Mouse (Mus musculus) kidney, embryonic 14.5 days (tissue): ENCODE data around the gene Irgc1. TPM values are rescaled to one million over a fixed set of nuclear protein-coding genes. Genes with fewer than 3 reads are reported as not detected.

ENCODE experiments used
- ATAC-seq: fragments of 200-750 bp; cut with Nextera tagmentation; 2 replicates; pipeline ENCODE4 v1.8.0; 2017; ENCODE audit warnings: moderate number of reproducible peaks, mild to moderate bottlenecking, moderate TSS enrichment, moderate library complexity; ENCODE audit not compliant: low FRiP score, low TSS enrichment
- H3K27ac ChIP-seq: fragments of 300-500 bp; sonication (generic); 2 replicates; pipeline ENCODE4 v1.5.1; 2014; ENCODE audit warnings: low read depth, mild to moderate bottlenecking, low read length, moderate library complexity, mixed read lengths
- H3K27me3 ChIP-seq: fragments of 300-500 bp; sonication (generic); 2 replicates; pipeline ENCODE4 v1.6.1; 2014; ENCODE audit warnings: mild to moderate bottlenecking, low read length; ENCODE audit not compliant: control insufficient read depth, insufficient read depth
- H3K36me3 ChIP-seq: fragments of 300-500 bp; sonication (generic); 2 replicates; pipeline ENCODE4 v1.6.1; 2014; ENCODE audit warnings: low read length, mixed read lengths; ENCODE audit not compliant: control insufficient read depth, insufficient read depth
- H3K4me1 ChIP-seq: fragments of 300-500 bp; sonication (generic); 2 replicates; pipeline ENCODE4 v1.6.1; 2014; ENCODE audit warnings: low read length, mixed read lengths; ENCODE audit not compliant: control insufficient read depth, insufficient read depth
- H3K4me2 ChIP-seq: fragments of 300-500 bp; sonication (generic); replicated peaks from 2 replicates; pipeline ENCODE4 v1.6.1; 2014; ENCODE audit warnings: low read depth, mild to moderate bottlenecking, low read length
- H3K4me3 ChIP-seq: fragments of 300-500 bp; sonication (generic); 2 replicates; pipeline ENCODE4 v1.5.1; 2014; ENCODE audit warnings: mild to moderate bottlenecking, low read length
- H3K9ac ChIP-seq: fragments of 300-500 bp; sonication (generic); 2 replicates; pipeline ENCODE4 v1.6.1; 2014; ENCODE audit warnings: low read depth, mild to moderate bottlenecking, low read length, moderate library complexity
- H3K9me3 ChIP-seq: fragments of 300-500 bp; sonication (generic); 2 replicates; pipeline ENCODE4 v1.6.1; 2016; ENCODE audit warnings: low read length; ENCODE audit not compliant: control insufficient read depth
- WGBS: fragments of 180-500 bp; shearing (Covaris S2); extraction: QIAGEN DNeasy Blood & Tissue Kit; methylation state at CpG from one replicate; pipeline ENCODE4 v1.1.7; 2014; 5-methylcytosine and 5-hydroxymethylcytosine counted together
- polyA plus RNA-seq: library from polyadenylated mRNA; unstranded; fragments of >200 nt; fragmentation: Nextera tagmentation; extraction: Ambion mirVana; gene quantifications from 2 replicates; pipeline ENCODE4 v1.2.1, GENCODE M21; 2014

Irgc1 gene
- polyA plus RNA-seq, 1 experiment from 2014 or later = not detected

DNA sequence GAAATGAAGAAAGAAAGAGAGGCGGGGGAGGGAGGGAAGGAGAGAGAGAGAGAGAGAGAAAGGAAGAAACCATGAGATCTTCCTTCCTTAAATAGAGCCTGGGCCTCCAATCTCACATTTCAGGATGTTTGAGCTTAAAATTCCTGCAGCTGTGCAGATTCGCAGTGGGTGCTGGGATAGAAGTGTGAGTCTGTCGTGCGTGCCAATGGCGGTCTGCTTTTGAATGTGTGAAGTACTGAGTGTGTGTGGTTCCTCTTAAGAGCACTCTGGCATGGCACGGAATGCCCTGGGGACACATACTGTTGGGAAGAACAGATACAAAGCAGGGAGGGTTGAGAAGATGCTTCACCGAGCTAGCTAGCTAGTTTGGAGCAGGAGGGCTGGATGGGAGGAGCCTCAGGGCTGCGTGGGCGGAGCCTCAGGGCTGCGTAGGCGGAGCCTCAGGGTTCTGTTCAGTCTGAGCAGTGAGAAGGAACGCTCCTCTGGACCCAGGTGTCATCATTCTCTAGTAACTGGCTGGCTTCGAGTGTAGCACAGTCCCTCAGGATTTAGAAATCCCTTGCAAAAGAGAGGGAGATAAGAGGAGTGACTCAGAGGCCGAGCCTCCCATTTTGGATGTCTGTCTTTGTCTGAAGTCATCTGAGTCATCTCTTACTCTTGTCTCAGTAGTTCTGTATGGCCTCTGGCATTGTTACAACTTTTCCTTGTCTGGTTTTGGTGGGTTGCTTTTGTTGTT is 3.1 kb downstream of the Irgc1 start:
- Histone ChIP-seq H3K4me3 (no peak overlapping the region), H3K36me3 (no peaks in the 10 kb centered on the region), H3K9ac (no peak overlapping the region), H3K27ac (no peak overlapping the region), H3K27me3 (no peaks in the 10 kb centered on the region), H3K4me2 (no peak overlapping the region), H3K4me1 (no peaks in the 10 kb centered on the region), H3K9me3 (no peaks in the 10 kb centered on the region)
- 64% methylated on average over 14 of the region's 14 CpGs for WGBS
- no peak for ATAC-seq

DNA sequence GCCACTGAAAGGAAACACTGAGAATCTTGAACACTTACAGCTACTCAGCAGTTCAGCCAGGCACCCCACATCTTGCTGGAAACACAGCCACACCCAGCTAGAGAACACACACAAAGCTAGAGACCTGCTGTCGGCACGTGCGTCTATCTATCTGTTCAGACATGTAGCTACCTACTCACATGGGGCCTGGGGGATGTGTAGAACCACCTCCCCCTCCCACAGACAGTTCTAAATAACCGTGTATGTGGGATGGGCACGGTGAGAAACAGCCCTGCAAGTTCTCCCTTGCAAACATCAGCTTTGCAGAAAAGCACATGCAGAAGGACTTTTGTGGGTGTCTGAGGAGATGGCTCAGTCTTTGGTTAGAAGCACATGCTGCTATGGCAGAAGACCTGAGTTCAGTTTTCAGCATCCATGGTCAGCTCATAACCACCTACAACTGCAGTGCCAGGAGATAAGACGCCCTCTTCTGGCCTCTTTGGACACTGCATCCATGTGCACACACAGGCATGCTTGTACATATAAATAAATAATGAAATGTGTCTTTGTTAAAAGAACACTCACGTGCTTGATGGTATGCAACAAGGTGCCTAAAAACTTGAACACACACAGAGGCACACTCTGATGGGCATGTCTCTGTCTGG is 5.3 kb downstream of the Irgc1 start:
- no peak overlapping the region for H3K4me2 ChIP-seq
- no peaks in the 10 kb centered on the region for H3K9me3 ChIP-seq
- WGBS = 77% methylated on average over 7 of the region's 7 CpGs
- no peaks in the 10 kb centered on the region for H3K27me3 ChIP-seq
- H3K9ac ChIP-seq = no peak overlapping the region
- H3K36me3 ChIP-seq = no peaks in the 10 kb centered on the region
- H3K4me3 ChIP-seq = no peak overlapping the region
- ATAC-seq = no peak
- no peak overlapping the region for H3K27ac ChIP-seq
- H3K4me1 ChIP-seq = no peaks in the 10 kb centered on the region

DNA sequence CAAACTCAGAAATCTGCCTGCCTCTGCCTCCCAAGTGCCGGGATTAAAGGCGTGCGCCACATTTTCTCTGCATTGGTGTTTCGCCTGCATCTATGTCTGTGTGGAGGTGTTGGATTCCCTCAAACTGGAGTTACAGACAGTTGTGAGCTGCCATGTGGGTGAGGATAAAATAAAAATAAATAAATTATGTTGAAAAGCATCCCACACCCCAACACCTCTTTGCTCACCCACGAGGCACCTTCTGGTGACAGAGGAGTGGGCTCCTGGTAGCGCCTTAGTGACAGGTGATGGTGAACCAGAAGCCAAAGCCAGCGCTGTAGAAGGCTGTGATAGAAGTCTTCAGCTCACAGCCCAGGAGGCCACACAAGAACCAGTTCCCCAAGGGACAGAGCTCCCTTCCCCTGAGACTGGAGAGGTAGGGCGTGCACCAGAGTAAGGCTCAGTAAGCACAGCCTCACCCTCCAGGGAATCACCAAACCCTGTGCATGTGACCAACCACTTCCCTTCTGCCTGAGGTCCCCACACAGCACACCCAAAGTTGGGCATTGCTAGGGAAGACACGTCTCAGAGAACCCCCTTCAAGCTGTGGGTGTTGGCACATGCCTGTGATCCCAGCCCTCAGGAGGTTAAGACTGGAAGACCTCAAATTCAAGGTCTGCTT is 6.7 kb downstream of the Irgc1 start:
- Histone ChIP-seq H3K9ac (no peak overlapping the region), H3K27me3 (no peaks in the 10 kb centered on the region), H3K36me3 (no peaks in the 10 kb centered on the region), H3K9me3 (no peaks in the 10 kb centered on the region), H3K4me3 (no peak overlapping the region), H3K4me1 (no peaks in the 10 kb centered on the region), H3K27ac (no peak overlapping the region), H3K4me2 (no peak overlapping the region)
- no peak for ATAC-seq
- 91% methylated on average over 9 of the region's 9 CpGs for WGBS

DNA sequence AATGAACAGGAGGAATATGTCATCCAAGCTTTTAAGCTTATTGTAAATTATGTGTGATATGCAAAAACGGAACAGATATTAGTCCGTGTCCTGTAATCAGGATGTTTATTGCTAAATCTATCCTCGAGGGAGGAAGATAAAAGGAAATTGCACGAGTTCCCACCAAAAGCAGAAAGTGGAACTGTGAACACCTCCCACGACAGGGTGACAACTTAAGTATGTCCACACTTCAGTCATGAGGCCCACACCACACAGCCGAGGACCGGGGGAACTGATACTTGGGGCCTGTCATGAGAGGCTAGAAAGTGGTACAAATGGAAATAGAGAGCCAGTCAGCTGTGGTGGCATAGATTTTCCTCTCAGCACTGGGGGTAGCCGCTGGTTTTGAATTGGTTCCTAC is 9.8 kb downstream of the Irgc1 start:
- no peak for ATAC-seq
- WGBS = 53% methylated on average over 8 of the region's 8 CpGs
- Histone ChIP-seq H3K4me3 (no peak overlapping the region), H3K36me3 (no peaks in the 10 kb centered on the region), H3K4me1 (no peaks in the 10 kb centered on the region), H3K9me3 (no peaks in the 10 kb centered on the region), H3K9ac (no peak overlapping the region), H3K4me2 (no peak overlapping the region), H3K27ac (no peak overlapping the region), H3K27me3 (no peaks in the 10 kb centered on the region)

DNA sequence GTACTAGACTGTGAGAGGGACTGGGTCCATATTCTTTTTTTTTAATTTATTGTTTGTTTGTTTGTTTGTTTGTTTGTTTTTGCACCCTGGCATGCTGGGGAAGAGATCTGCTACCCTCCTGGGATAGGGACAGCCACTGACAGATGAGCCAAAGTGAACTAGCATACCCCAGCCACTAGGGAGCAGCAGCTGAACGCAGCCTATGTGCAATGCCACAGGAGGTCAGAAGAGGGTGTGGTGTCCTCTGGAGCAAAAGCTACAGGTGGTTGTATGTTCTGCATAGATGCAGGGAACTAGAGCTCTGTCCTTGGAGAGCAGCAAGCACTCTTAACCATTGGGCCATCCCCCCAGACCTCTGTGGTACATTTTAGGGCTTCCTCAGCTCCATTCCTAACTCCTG is 10.3 kb downstream of the Irgc1 start:
- Histone ChIP-seq H3K36me3 (no peaks in the 10 kb centered on the region), H3K27me3 (no peaks in the 10 kb centered on the region), H3K4me3 (no peak overlapping the region), H3K27ac (no peak overlapping the region), H3K9me3 (no peaks in the 10 kb centered on the region), H3K9ac (no peak overlapping the region), H3K4me1 (no peaks in the 10 kb centered on the region), H3K4me2 (no peak overlapping the region)
- 7% methylated on average over 1 of the region's 1 CpGs for WGBS
- ATAC-seq = peak; percentile 65

DNA sequence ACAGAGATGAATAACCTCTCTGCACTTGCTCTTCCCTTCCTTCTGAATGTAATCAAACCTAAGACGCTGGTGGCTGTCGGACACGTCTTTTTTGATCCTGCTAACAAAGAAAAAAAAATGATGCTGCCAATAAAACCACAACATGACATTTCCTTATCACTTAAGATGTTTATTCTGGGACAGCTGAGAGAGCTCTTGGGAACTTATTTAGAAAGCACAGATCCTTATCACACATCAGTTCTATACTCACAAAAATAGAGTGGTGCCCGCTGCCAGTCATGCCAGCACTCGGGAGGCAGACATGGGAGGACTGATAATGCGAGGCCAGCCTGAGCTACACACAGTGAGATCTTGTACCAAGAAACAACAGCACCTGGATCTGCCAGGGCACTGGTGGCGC is 12.2 kb downstream of the Irgc1 start:
- H3K4me3 ChIP-seq = no peak overlapping the region
- 79% methylated on average over 6 of the region's 7 CpGs for WGBS
- no peak for ATAC-seq
- no peak overlapping the region for H3K9ac ChIP-seq
- no peak overlapping the region for H3K27ac ChIP-seq
- H3K4me2 ChIP-seq = no peak overlapping the region
- H3K36me3 ChIP-seq = no peaks in the 10 kb centered on the region
- no peaks in the 10 kb centered on the region for H3K9me3 ChIP-seq
- H3K4me1 ChIP-seq = no peaks in the 10 kb centered on the region
- no peaks in the 10 kb centered on the region for H3K27me3 ChIP-seq

DNA sequence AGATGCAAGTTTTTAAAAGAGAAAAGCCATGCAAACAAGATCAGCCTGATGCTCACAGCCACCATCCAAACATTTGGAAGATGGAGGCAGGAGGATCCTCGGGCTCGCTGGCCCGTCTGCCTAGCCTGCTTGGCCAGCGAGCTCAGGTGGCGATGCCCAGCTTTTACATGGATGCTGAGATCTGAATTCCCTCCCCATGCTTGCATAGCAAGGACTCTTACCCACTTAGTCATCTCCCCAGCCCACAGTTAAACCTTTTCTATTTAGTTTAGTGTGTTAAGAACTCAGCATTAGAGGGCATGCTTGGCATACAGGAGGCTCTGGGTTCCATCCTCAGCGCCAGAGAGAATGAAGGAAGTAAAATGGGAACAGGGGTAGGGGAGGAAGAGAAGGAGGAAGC is 12.9 kb downstream of the Irgc1 start:
- no peak overlapping the region for H3K4me3 ChIP-seq
- H3K9me3 ChIP-seq = no peaks in the 10 kb centered on the region
- 79% methylated on average over 6 of the region's 6 CpGs for WGBS
- H3K27me3 ChIP-seq = no peaks in the 10 kb centered on the region
- H3K4me1 ChIP-seq = no peaks in the 10 kb centered on the region
- no peak overlapping the region for H3K27ac ChIP-seq
- no peaks in the 10 kb centered on the region for H3K36me3 ChIP-seq
- no peak overlapping the region for H3K4me2 ChIP-seq
- H3K9ac ChIP-seq = no peak overlapping the region
- no peak for ATAC-seq

DNA sequence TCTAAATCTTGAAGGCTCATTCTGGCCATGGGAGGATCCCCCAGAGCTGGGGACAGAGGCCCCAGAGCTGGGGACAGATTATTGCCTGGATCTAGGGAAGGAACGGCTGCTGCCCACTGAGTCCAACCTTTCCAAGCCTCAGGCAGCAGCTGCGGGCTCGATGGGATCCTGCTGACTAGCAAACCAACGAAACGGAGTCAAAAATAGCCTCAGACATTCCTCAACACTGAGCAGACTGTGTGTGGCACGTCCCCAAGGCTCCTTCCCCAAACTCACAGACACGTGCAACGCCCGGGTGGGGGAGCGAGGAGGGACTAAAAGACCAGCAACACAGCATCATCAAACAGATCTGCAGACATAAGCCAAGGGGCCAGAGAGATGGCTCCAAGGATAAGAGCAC is 14.1 kb downstream of the Irgc1 start:
- no peak overlapping the region for H3K4me2 ChIP-seq
- H3K27me3 ChIP-seq = no peaks in the 10 kb centered on the region
- H3K9me3 ChIP-seq = no peaks in the 10 kb centered on the region
- H3K4me3 ChIP-seq = no peak overlapping the region
- H3K27ac ChIP-seq = no peak overlapping the region
- no peak overlapping the region for H3K9ac ChIP-seq
- no peaks in the 10 kb centered on the region for H3K4me1 ChIP-seq
- 81% methylated on average over 10 of the region's 10 CpGs for WGBS
- no peak for ATAC-seq
- no peaks in the 10 kb centered on the region for H3K36me3 ChIP-seq

DNA sequence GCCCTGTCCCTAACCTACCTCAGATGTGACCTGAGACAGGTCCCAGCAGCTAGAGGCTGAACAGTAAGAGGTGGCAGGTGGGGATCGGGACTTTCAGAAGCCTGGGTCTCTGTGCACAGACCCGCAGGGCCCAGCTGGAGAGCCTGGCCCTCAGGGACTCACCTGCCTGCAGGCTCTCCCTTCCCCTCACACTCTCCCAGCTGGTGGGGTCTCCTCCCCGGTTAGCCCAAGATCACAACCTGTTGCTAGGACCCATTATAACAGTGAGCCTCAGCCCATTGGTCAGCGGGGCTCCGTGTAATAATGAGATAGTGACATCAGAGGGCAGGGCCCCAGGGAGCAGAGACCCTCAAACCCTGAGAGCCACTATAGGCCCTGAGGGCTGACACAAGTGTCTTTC is 16.8 kb downstream of the Irgc1 start:
- Histone ChIP-seq H3K9ac (no peak overlapping the region), H3K36me3 (no peaks in the 10 kb centered on the region), H3K27me3 (peaks cover 7% of the 10 kb centered on the region; the same call in 1 of the 2 replicates), H3K27ac (no peak overlapping the region), H3K4me3 (no peak overlapping the region), H3K4me1 (no peaks in the 10 kb centered on the region), H3K4me2 (no peak overlapping the region), H3K9me3 (no peaks in the 10 kb centered on the region)
- ATAC-seq = no peak
- WGBS = 69% methylated on average over 5 of the region's 5 CpGs
